Mouse (Mus musculus) embryonic stem cell, embryonic (primary cell): Measurements from ENCODE around the gene Map3k5.

Source experiments
- CTCF ChIA-PET, 4 experiments: fragments of 300-600 bp in 2 of 4; fragments of 350-600 bp in 2 of 4; sonication (Branson Sonifier 250); formaldehyde crosslinking; loops; one replicate each; lab custom pipeline; 2022; ENCODE audit warnings: inconsistent platforms in 2 of 4; lab: Charles Lee
- POLR2A ChIA-PET, 4 experiments: fragments of 300-600 bp in 2 of 4; fragments of 350-600 bp in 2 of 4; sonication (Branson Sonifier 250); formaldehyde crosslinking; loops; one replicate each; lab custom pipeline; 2022; ENCODE audit warnings: antibody characterized with exemption in 4 of 4, inconsistent platforms in 1 of 4; lab: Charles Lee

Gene Map3k5

DNA sequence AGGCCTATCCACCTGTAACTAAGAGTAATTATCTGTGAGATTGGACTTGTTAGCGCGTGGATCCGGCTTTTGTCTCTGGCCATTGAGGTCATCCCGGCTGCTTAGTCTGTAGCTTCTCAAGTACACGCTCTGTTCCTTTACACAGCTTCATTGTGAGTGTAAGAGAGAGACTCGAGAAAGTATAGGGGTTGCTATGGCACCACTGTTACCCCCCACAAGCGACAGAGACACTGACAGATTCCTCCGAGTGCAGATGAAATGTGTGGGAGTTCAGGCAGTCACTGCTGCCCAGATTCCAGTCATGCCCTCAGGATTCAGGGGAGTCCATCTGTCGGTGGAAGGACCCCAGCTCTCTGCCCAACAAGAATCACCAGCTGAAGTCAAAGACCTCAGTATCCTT is 53.5 kb downstream of the Map3k5 start:
- POLR2A ChIA-PET = no interaction called here

DNA sequence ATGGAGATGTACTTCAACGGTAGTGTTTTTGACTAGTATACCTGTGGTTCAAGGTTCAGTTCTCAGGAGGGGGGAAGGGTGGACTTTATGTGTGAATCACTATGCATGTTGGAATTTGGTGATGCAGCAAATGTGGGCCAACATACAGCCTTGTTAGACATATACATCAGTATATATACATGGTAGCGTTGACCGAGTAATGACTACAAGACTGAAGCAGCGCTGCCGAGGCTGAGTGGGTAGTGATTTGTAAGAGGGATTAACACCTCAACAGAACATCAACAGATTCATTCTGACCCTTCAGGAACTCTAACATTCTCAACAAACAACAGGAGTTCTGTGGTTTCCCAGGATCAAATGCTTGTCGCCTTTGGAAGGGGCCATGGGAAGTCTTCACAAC is 55.7 kb downstream of the Map3k5 start:
- CTCF ChIA-PET = no interaction called here
- POLR2A ChIA-PET = no interaction called here

More for the DNA sequence above, 53.5 kb downstream of the Map3k5 start:
- CTCF ChIA-PET = interaction anchor here in 2 of 4 experiments (0.7 to 0.8 kb wide), 2 partner anchors 10 to 12 kb away, joined by 3 to 4 read pairs; no protein-coding TSS in a partner anchor

DNA sequence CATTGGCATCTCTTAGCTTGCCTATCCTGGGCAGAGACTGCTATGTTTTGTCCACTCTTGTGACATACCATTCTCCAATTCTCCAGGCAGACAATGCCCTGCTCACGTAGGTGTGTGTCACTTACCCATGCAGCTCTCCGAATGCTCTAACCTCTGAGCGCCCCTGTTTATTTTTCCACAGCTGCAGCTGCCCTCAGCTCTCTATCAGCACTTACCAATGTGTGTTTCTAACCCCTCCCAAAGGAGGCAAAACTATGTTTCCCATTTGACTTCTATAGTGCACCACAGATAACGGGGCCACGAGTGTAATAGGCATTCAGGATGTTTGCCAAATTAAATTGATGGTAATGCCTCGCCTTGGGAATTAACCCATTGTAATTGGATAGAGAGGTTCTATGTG is 56.4 kb downstream of the Map3k5 start:
- CTCF ChIA-PET = no interaction called here
- POLR2A ChIA-PET = no interaction called here

DNA sequence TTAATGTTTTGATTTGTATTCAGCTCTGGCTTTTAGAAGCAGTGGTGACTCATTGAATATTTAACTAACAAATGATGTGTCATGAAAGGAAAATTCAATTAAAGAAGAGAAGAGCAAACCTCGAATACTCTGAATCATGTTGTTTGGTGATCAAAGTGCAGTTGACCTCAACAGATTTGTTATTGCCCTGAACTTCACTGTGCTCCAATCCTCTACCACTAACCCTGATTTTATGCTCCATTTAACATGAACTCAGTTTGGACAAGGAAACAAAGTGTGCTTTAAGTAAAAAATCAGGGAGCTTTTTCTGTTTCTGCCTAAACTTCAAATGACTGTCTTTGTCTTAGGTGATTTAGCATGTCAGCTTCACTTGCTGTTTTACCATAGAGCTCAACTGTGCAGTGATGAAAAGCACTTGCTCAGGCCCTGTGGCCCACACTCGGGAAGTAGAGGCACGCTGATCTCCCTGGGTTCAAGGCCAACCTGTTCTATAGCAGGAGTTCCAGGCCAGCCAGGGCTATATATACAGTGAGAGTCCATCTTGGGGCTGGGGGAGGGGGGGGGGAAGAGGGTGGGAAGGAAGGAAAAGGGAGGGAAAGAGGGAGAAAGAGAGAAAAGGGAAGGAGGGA is 57.1 kb downstream of the Map3k5 start:
- CTCF ChIA-PET = no interaction called here
- POLR2A ChIA-PET = no interaction called here

DNA sequence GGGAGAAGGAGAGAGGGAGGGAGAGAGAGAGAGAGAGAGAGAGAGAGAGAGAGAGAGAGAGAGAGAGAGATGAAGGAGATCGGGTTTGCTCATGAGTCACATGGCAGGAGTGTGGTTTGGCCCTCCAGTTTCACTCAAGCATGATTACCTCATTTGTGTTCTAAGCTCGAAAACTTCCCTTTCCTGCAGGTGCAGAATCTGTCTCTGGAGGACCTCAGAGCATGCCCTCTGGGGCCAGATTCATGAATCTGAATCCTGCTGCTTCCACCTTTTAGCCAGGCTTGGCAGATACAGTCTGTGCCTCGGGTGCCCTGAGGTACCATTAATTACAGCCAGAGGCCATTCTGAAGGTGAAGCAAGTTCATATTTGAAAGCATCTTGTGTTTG is 57.6 kb downstream of the Map3k5 start:
- ChIA-PET POLR2A (no interaction called here), CTCF (no interaction called here)

DNA sequence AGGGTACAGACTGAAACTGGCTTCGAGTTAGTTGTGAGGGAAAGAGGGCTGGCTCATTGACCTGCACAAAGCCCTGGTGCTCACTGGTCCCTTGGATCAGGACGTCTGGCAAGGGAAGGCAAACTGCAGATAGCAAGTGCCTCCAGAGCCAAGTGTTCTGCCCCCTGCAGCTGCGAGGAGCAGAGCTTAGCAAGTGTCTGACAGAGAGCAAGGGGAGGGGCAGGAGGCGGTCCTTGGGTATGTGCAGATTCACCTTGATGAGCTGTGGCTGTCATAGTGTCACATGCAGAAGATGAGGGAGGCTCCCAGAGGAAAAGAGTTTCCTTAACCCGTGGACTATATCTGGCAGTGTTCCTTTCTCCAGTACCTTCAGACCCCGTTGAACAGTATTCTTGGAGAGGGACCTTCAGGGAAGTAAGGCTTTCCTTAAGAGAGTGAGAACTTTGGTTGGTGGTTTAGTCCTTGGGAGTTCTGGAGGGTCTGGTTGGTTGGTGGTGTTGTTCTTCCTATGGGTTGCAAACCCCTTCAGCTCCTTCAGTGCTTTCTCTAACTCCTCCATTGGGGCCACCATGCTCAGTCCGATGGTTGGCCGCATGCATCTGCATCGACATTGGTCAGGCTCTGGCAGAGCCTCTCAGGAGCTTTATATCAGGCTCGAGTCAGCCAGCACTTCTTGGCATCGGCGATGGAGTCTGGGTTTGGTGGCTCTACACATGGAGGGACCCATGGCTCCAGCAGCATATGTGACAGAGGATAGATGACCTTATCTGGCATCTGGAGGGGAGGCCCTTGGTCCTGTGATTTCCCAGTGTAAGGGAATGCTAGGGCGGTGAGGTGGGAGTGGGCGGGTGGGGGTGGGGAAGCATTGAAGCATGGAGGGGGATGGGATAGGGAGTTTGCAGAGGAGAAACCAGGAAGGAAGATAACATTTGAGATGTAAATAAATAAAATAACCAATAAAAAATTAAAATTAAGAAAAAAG is 60.5 kb downstream of the Map3k5 start:
- POLR2A ChIA-PET = interaction anchor here in 2 of 4 experiments (0.6 to 1.6 kb wide), 2 partner anchors 9 to 370 kb away, joined by 4 to 10 read pairs; no protein-coding TSS in a partner anchor
- CTCF ChIA-PET = interaction anchor here in 1 of 4 experiments (0.7 kb wide), 1 partner anchor 510 kb away, joined by 3 read pairs; no protein-coding TSS in a partner anchor

DNA sequence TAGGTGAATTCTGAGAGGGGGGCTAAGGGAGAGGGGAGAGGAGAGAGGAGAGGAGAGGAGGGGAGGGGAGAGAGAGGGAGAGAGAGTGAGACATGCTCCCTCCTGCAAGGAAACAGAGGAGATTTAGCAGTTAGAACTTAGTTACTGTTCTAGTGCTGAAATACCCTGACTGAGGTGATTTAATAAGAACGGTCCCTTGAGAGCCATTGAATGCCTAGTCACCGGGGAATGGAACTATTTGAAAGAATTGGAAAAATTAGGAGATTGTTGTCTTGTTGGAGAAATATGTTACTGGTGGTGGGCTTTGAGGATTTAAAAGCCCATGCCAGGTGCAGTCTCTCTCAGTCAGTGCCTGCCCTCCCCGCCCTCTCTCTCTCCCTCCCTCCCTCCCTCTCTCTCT is 61.9 kb downstream of the Map3k5 start:
- CTCF ChIA-PET = interaction anchor here in 1 of 4 experiments (0.8 kb wide), 1 partner anchor 26 kb away, joined by 4 read pairs; no protein-coding TSS in a partner anchor

DNA sequence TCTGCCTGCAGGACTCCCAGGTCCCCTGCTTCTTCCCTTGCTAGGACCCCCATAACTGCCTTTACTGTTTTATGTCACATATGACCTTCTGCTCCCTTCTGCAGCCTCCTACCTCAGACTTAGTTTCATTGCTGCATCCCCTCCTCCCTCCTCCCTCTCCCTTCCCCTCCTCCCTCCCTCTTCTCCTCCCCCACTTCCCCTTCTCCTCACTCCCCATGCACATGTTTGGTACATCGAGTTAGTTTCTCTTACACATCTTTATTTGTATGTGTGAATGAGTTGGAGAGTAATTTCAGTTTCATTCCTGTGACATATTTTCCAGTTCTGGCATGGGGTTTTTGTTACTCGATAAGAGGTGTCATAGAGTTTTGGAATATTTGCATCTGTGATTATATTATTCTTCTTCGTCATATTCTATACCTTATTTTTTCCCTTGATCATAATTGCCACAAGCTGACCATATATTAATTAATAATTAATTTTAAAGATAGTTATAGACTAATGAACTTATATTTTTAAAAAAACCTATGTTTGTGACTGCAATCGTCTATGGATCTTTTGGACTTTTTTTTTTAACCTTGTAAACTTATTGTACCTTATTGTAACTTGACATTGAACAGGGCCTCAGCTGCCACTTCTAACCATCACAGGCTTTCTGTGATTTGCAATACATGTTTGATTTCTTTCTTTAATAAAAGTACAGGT is 65.6 kb downstream of the Map3k5 start:
- CTCF ChIA-PET = no interaction called here
- POLR2A ChIA-PET = no interaction called here

More for the DNA sequence above, 61.9 kb downstream of the Map3k5 start:
- POLR2A ChIA-PET = no interaction called here

DNA sequence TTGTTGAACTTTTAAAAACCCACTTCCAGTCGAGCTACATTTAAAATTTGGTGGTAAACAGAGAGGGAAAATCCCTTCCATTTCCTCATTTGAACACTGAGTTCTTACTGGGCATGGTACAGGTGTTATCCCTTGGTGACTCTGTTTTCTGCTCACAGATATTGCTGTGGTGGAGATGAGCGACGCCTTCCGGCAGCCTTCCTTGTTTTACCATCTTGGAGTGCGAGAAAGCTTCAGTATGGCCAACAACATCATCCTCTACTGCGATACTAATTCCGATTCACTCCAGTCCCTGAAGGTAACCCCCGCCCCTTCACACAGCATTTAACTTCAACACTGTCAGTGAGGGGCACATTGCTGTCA is 66.1 kb downstream of the Map3k5 start:
- ChIA-PET CTCF (no interaction called here), POLR2A (no interaction called here)

DNA sequence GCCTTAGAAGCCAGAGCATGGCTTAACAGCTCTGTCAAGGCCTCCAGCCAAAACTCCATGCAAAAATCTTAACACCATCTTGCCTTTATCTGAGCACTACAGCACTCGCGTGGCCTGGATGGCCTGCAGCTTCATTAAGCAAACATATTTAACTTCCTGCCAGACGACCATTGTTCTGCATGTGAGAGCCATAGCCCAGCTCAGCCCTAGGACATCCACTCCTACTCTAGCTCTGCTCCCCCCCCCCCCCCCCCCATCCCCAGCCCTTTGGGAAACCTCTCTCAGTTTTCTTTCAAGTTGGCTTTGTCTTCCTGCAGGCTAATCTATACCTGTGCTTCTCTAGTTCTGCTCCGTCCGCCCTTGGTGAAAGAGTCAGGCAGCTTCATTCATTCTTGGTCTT is 67.7 kb downstream of the Map3k5 start:
- POLR2A ChIA-PET = no interaction called here

DNA sequence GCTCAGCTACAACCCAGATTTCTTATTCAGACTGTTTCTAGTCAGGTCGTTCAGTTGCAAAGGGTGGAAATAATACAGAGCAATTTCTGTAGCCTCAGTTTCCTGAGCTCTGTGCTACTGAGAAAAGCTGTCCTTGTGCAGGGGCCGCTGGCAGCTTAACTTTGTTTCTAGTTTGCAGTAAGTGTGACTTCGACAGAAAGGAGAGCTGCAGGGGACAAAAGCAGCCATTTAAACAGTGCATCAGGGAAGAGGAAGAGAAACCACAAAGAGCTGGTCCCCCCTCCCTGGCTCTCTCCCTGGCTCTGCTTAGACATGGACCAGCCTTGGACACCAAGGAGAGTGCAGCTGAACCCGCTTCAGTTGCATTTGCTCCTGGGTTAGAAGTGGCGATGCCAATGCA is 68.7 kb downstream of the Map3k5 start:
- CTCF ChIA-PET = no interaction called here
- POLR2A ChIA-PET = no interaction called here

More for the DNA sequence above, 67.7 kb downstream of the Map3k5 start:
- CTCF ChIA-PET = interaction anchor here in 1 of 4 experiments (0.6 kb wide), 3 partner anchors 20 to 1430 kb away, joined by 3 read pairs; no protein-coding TSS in a partner anchor

DNA sequence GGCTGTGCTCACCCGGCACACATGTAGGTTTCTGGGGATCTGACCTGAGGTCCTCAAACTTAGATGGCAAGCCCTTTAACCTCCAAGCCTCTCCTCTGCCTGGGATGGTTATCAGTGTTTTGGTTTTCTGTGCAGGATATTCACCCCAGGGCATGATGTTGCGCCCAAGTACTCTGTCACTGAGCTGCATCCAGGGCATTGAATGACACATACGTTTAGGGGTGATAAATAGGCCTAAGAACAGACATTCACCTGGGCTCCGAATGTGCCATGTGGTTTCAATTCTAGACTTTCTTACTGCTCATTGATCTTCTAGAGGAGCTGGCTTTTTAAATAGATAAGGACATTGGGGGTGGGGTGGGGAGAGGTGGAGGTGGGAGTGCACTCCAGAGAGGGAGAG is 70.5 kb downstream of the Map3k5 start:
- ChIA-PET CTCF (no interaction called here), POLR2A (interaction anchor here in 1 of 4 experiments (0.7 kb wide), 1 partner anchor 50 kb away, joined by 3 read pairs; no protein-coding TSS in a partner anchor)

DNA sequence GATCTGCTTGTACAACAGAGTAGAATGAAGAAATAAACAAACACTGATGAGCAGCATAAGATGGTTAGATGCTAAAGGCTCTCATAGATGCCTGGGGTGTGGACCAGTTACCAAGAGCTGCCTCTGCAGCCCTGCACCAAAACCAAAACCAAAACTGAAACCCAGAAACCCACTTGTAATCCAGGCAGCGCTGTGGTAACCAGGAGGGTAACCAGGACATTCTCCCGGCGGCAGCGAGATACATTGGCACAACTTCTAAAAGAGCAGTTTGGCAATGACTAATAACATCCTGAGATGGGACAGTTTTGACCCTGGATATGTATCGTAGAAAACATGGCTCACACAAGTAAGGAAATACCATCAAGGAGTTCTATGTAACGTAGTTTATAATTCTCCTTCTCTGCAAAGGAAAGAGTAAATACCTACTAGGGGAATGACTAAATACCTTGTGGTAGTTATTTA is 71.2 kb downstream of the Map3k5 start:
- ChIA-PET CTCF (no interaction called here), POLR2A (interaction anchor here in 1 of 4 experiments (0.6 kb wide), 1 partner anchor 286 kb away, joined by 5 read pairs; no protein-coding TSS in a partner anchor)

DNA sequence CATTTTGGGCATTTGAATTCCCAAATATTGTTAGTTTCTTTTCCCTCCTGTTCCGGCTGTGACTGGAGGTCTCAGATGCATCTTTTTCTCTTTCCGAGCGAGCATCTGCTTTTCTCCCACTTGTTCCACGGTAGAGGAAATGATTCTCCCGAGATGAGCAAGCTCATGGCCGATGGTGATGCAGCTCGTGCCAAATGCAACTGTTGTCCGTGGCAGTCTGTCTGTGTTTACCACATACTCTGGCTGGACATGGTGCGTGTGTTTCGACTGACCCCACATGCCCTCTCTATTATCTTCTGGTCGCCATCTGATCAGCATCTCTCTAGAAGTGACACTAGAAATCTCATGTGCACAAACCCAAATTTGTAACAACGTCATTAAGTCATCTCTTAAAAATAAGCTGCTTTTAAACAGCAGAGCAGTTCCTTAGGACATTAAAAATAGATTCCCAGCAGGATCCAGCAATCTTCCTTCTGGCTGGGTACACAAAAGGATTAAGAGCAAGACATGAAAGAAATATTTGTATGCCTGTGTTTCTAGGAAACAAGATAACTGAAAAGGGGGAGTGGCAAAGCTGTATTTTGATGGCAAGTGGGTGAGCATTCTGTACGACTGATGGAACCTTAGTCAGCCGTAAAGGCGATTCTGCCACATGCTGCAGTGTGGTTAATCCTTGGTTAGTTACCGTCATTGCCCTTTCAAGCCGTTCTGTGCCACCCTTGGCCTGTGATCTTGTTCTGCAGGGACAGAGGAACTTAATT is 72.2 kb downstream of the Map3k5 start:
- POLR2A ChIA-PET = no interaction called here

DNA sequence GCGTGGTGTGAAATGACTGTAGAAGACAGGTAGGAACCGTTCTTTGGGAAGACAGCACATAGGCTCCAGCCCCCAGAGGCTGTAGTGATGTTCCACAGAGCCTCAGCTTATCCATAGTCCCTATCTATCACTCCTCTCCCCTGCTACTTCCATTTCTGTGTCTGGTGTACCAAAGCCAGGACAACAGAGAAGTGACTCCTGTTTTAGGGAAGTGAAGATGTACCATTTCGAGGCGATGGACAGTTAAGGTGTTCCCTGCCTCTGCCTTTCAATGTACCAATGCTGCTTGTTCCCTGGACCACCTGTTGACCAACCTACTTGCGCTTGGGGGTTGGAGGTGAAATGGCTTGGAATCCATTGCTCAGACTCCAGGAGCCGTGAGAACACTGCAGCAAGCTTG is 75.0 kb downstream of the Map3k5 start:
- ChIA-PET CTCF (no interaction called here), POLR2A (no interaction called here)

More for the DNA sequence above, 72.2 kb downstream of the Map3k5 start:
- CTCF ChIA-PET = no interaction called here

DNA sequence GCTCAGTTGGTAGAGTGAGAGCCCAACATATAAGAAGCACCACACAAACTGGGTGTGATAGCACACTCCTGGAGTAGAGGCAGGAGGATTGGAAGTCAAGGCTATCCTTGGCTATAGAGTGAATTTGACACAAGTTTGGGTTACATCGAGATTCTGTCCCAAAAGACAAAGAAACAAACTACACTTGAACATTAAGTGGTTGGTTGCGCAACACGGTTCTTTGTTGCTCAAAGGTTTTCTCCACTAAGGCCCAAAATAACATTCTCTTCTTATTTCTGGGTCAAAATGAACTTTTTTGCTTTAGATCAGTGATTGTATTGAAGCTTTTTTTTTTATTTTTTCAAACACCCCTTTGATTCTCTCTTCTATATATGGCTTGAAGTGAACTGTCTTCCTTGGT is 75.7 kb downstream of the Map3k5 start:
- ChIA-PET POLR2A (no interaction called here), CTCF (no interaction called here)

DNA sequence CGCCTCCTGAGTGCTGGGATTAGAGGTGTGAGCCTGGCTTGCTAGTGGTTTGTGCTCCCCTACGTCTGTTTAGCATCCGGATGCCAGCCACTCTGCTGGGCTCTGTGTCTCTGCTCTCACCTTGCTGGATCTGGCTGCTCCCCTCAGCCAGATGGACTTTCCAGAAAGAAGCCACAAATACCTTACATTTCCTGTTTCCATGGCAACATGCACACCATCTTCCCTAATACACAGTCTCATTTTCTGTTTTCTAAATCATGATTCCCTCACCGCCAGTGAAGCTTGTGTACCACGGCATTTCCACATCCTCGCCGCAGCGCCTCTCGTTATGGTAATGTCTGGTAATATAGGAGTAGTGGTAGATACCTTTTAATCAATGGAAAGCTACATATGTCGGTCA is 84.1 kb downstream of the Map3k5 start:
- CTCF ChIA-PET = no interaction called here
- POLR2A ChIA-PET = no interaction called here

DNA sequence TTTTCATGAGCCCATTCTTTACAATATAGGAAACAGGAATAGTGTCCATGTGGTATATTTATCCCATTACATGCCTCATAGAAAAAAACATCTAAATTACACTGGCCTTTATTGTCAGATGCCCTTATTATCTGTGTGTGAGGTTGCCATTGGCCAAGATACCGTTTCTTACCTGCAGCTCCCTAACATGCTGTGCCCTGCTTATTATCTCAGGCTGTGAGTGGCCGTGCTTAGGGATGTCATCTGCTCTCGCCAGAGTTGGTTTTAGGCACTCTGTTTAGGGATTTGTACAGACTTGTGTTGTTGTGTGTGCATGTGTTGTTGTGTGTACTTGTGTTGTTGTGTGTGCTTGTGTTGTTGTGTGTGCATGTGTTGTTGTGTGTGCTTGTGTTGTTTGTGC is 84.5 kb downstream of the Map3k5 start:
- CTCF ChIA-PET = no interaction called here
- POLR2A ChIA-PET = no interaction called here
